Mouse (Mus musculus) intestine, embryonic 16.5 days (tissue): ENCODE results near the gene Mcrip2. TPM values are rescaled to one million over a fixed set of nuclear protein-coding genes. Genes with fewer than 3 reads are reported as not detected.

Source experiments
- ATAC-seq: fragments of 200-750 bp; cut with Nextera tagmentation; 2 replicates; pipeline ENCODE4 v1.8.0; 2017; ENCODE audit warnings: moderate TSS enrichment, moderate library complexity
- H3K27ac ChIP-seq: fragments of 300-500 bp; sonication (generic); 2 replicates; pipeline ENCODE4 v1.5.1; 2014; ENCODE audit warnings: mild to moderate bottlenecking, low read length
- H3K27me3 ChIP-seq: fragments of 300-500 bp; sonication (generic); replicated peaks from 2 replicates; pipeline ENCODE4 v1.6.1; 2014; ENCODE audit warnings: low read length, control low read depth, mixed read lengths; ENCODE audit not compliant: control insufficient read depth, insufficient read depth
- H3K36me3 ChIP-seq: fragments of 300-500 bp; sonication (generic); 2 replicates; pipeline ENCODE4 v1.6.1; 2014; ENCODE audit warnings: low read length, control low read depth; ENCODE audit not compliant: control insufficient read depth, insufficient read depth
- H3K4me1 ChIP-seq: fragments of 300-500 bp; sonication (generic); 2 replicates; pipeline ENCODE4 v1.6.1; 2014; ENCODE audit warnings: low read length, control low read depth, mixed read lengths; ENCODE audit not compliant: control insufficient read depth, insufficient read depth
- H3K4me2 ChIP-seq: fragments of 300-500 bp; sonication (generic); 2 replicates; pipeline ENCODE4 v1.6.1; 2014; ENCODE audit warnings: low read depth, low read length, control low read depth
- H3K4me3 ChIP-seq: fragments of 300-500 bp; sonication (generic); 2 replicates; pipeline ENCODE4 v1.5.1; 2014; ENCODE audit warnings: mild to moderate bottlenecking, low read length
- H3K9ac ChIP-seq: fragments of 300-500 bp; sonication (generic); 2 replicates; pipeline ENCODE4 v1.6.1; 2014; ENCODE audit warnings: low read depth, low read length
- H3K9me3 ChIP-seq: fragments of 300-500 bp; sonication (generic); 2 replicates; pipeline ENCODE4 v1.6.1; 2016; ENCODE audit warnings: low read length, control low read depth; ENCODE audit not compliant: control insufficient read depth
- WGBS: fragments of 180-500 bp; shearing (Covaris S2); extraction: QIAGEN DNeasy Blood & Tissue Kit; methylation state at CpG from one replicate; pipeline ENCODE4 v1.1.7; 2014; 5-methylcytosine and 5-hydroxymethylcytosine counted together
- polyA plus RNA-seq: library from polyadenylated mRNA; unstranded; fragments of >200 nt; fragmentation: Nextera tagmentation; extraction: Ambion mirVana; gene quantifications from 2 replicates; pipeline ENCODE4 v1.2.1, GENCODE M21; 2015

The Mcrip2 gene
- polyA plus RNA-seq, 1 experiment from 2014 or later, result 89.3 TPM

GRCm38 (mm10) chr17:25833961-25834594 lies 34.5 kb downstream of the Mcrip2 start:
- Histone ChIP-seq H3K27me3 (no peaks in the 10 kb centered on the region), H3K4me2 (peak overlapping the region; percentile 94), H3K36me3 (peaks cover 11% of the 10 kb centered on the region), H3K4me3 (peak overlapping the region; percentile 85), H3K9me3 (no peaks in the 10 kb centered on the region), H3K9ac (peak overlapping the region; percentile 86), H3K4me1 (peaks cover 67% of the 10 kb centered on the region), H3K27ac (peak overlapping the region; percentile 97)
- ATAC-seq, result no peak
- WGBS, result 16% methylated on average over 6 of the region's 6 CpGs

GRCm38 (mm10) chr17:25833291-25833663 lies 35.3 kb downstream of the Mcrip2 start, which contains the start of gene Stub1:
Stub1 (minus strand) TSS chr17:25833404.
- Histone ChIP-seq H3K27ac (peak within 1 kb of the TSS; percentile 97), H3K9ac (peak within 1 kb of the TSS; percentile 90), H3K27me3 (no peaks in the 10 kb centered on the region), H3K4me3 (peak within 1 kb of the TSS; percentile 85), H3K9me3 (no peaks in the 10 kb centered on the region), H3K4me1 (peaks cover 71% of the 10 kb centered on the region), H3K36me3 (peaks cover 10% of the 10 kb centered on the region), H3K4me2 (peak within 1 kb of the TSS; percentile 98)
- WGBS, result under 1% methylated on average over 24 of the region's 24 CpGs
- peak; percentile 78 for ATAC-seq

GRCm38 (mm10) chr17:25832436-25833290 lies 35.9 kb downstream of the Mcrip2 start:
- H3K27me3 ChIP-seq, result no peaks in the 10 kb centered on the region
- H3K4me2 ChIP-seq, result peak overlapping the region; percentile 98
- H3K27ac ChIP-seq, result peak overlapping the region; percentile 97
- no peaks in the 10 kb centered on the region for H3K9me3 ChIP-seq
- peak overlapping the region; percentile 90 for H3K9ac ChIP-seq
- ATAC-seq, result peak; percentile 89
- H3K4me3 ChIP-seq, result peak overlapping the region; percentile 85
- WGBS, result under 1% methylated on average over 77 of the region's 77 CpGs
- H3K36me3 ChIP-seq, result peaks cover 10% of the 10 kb centered on the region
- peaks cover 70% of the 10 kb centered on the region for H3K4me1 ChIP-seq

GRCm38 (mm10) chr17:25831451-25832281 lies 36.9 kb downstream of the Mcrip2 start:
- H3K9ac ChIP-seq, result peak overlapping the region; percentile 90
- no peaks in the 10 kb centered on the region for H3K9me3 ChIP-seq
- WGBS, result 45% methylated on average over 21 of the region's 21 CpGs
- peak overlapping the region; percentile 93 for H3K27ac ChIP-seq
- H3K27me3 ChIP-seq, result no peaks in the 10 kb centered on the region
- peaks cover 61% of the 10 kb centered on the region for H3K4me1 ChIP-seq
- no peak for ATAC-seq
- H3K4me2 ChIP-seq, result peak overlapping the region; percentile 98
- peak overlapping the region; percentile 85 for H3K4me3 ChIP-seq
- peaks cover 10% of the 10 kb centered on the region for H3K36me3 ChIP-seq

- H3K9me3 ChIP-seq, result no peaks in the 10 kb centered on the region
- H3K9ac ChIP-seq, result peak overlapping the region; percentile 90; the same call in 1 of the 2 replicates
- 82% methylated on average over 14 of the region's 14 CpGs for WGBS
Measured at GRCm38 (mm10) chr17:25830806-25831431, 37.6 kb downstream of the Mcrip2 start.

GRCm38 (mm10) chr17:25830200-25830753 lies 38.3 kb downstream of the Mcrip2 start:
- peaks cover 50% of the 10 kb centered on the region for H3K4me1 ChIP-seq
- peaks cover 15% of the 10 kb centered on the region for H3K36me3 ChIP-seq
- H3K4me2 ChIP-seq, result peak overlapping the region; percentile 67
- 80% methylated on average over 4 of the region's 4 CpGs for WGBS
- H3K9me3 ChIP-seq, result no peaks in the 10 kb centered on the region
- no peaks in the 10 kb centered on the region for H3K27me3 ChIP-seq
- peak overlapping the region; percentile 69 for H3K4me3 ChIP-seq
- H3K9ac ChIP-seq, result 0 out of 2 replicates have a peak overlapping the region, but pooled peaks have one; percentile 82
- H3K27ac ChIP-seq, result 0 out of 2 replicates have a peak overlapping the region, but pooled peaks have one; percentile 93
- ATAC-seq, result no peak

More at GRCm38 (mm10) chr17:25830806-25831431, 37.6 kb downstream of the Mcrip2 start:
- Histone ChIP-seq H3K36me3 (peaks cover 15% of the 10 kb centered on the region), H3K27ac (no peak overlapping the region), H3K4me2 (peak overlapping the region; percentile 98), H3K4me1 (peaks cover 54% of the 10 kb centered on the region), H3K4me3 (peak overlapping the region; percentile 85), H3K27me3 (no peaks in the 10 kb centered on the region)
- ATAC-seq, result no peak

GRCm38 (mm10) chr17:25829558-25830017 lies 39.0 kb downstream of the Mcrip2 start:
- peaks cover 50% of the 10 kb centered on the region for H3K4me1 ChIP-seq

GRCm38 (mm10) chr17:25828712-25829557 lies 39.6 kb downstream of the Mcrip2 start, which contains the start of gene Jmjd8:
Jmjd8 (plus strand) TSS chr17:25828867.
- WGBS, result 1% methylated on average over 32 of the region's 32 CpGs
- peaks cover 50% of the 10 kb centered on the region for H3K4me1 ChIP-seq
- peak; percentile 47 for ATAC-seq

More at GRCm38 (mm10) chr17:25829558-25830017, 39.0 kb downstream of the Mcrip2 start:
- Histone ChIP-seq H3K27me3 (no peaks in the 10 kb centered on the region), H3K4me3 (peak overlapping the region; percentile 69), H3K9me3 (no peaks in the 10 kb centered on the region), H3K27ac (peak overlapping the region; percentile 93), H3K36me3 (peaks cover 15% of the 10 kb centered on the region), H3K4me2 (peak overlapping the region; percentile 67), H3K9ac (peak overlapping the region; percentile 82)
- no peak for ATAC-seq
- 39% methylated on average over 8 of the region's 8 CpGs for WGBS

More at GRCm38 (mm10) chr17:25828712-25829557, 39.6 kb downstream of the Mcrip2 start, which contains the start of gene Jmjd8:
- H3K27me3 ChIP-seq, result no peaks in the 10 kb centered on the region
- H3K4me2 ChIP-seq, result peak within 1 kb of the TSS; percentile 67
- peak within 1 kb of the TSS; percentile 93 for H3K27ac ChIP-seq
- peak within 1 kb of the TSS; percentile 69 for H3K4me3 ChIP-seq
- H3K9ac ChIP-seq, result peak within 1 kb of the TSS; percentile 82
- H3K36me3 ChIP-seq, result peaks cover 15% of the 10 kb centered on the region
- H3K9me3 ChIP-seq, result no peaks in the 10 kb centered on the region
